Mouse (Mus musculus) liver (tissue): ENCODE results near the gene Pef1.

Experiments used
- DNase-seq: peaks from one replicate; pipeline ENCODE4 v3.0.0-alpha.2; 2020; ENCODE audit warnings: mixed read lengths

Gene Pef1

DNA sequence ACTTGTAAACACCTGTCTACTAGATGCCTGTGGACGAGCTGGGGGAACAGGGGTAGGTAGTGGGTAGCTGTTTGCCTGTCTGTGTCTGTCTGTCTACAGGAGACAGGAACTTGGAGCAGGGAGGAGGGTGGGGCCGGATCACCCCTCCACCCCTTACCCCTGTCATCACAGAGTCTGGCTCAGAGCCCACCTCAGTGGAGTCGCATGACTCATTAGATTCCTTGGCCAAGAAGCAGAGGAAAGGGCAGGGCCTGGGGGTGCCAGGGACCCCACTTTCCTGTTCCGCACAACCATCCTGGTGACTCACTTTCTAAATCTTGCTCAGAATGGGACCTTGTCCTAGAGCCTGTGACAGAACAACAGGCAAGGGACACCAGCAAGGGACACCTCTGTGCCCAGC is 74.7 kb downstream of the Pef1 start:
- DNase-seq: no peak

DNA sequence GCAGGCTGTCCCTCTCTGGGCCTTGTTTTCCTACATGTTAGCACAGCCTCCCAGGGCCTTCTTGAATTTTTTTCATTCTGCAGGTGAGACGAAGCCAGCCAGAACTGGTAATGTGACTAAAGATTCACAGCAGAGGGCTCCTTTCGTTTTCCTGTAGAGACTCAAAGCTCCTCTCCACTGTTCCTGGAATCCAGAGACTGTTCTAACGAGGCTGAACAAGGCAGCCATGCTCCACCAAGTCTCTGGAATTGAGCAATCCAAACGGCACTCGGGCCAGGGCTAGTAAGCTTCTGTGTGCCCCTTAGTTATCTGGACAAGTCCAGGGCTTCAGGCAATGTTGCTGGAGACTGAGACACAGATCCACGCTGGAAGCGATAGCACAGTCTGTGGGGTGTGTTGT is 75.2 kb downstream of the Pef1 start:
- DNase-seq: no peak
